Mouse (Mus musculus) small intestine, adult 2 months (tissue): ENCODE measurements around the gene D030056L22Rik.

Experiments
- CTCF ChIP-seq: fragments of 200-500 bp; IDR thresholded peaks from 2 replicates; pipeline ENCODE4 v1.5.1; 2012; ENCODE audit warnings: low read depth, mild to moderate bottlenecking, control low read depth, inconsistent platforms, low read length, moderate library complexity, mixed read lengths; ENCODE audit not compliant: insufficient replicate concordance, insufficient read length; ENCODE audit errors: extremely low read depth
- POLR2A ChIP-seq: fragments of 200-500 bp; IDR thresholded peaks from 2 replicates; pipeline ENCODE4 v1.6.1; 2012; ENCODE audit warnings: low read depth, mild to moderate bottlenecking, control low read depth, inconsistent platforms, low read length, moderate library complexity

DNA sequence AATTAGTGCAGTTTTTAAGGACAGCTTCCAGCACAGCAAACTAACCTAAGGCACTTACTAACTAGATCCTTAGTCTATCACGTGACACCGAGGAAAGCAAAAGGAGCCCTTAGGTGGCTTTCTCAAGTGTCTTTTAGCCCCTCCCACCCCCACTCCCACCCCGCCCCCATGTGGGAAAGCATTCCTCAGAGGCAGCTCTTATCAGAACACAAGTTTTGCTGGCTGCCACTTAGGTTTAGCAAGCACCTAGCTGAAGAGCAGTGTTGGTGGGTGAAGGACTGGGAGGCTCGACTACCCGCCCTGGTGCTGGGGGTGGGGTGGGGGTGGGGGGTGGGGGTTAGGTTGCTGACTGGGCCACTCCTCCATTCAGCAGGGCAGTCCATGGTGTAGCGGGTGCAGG, 45.3 kb downstream of the D030056L22Rik start:
- TF ChIP-seq POLR2A (no peak), CTCF (no peak)
